Mouse (Mus musculus) right cerebral cortex, postnatal 10 days (tissue): ENCODE results near the gene Ttc7b.
A peak's percentile ranks its signal among the peaks of the same experiment; 100 is the strongest.

ENCODE experiments used
- DNase-seq, 2 experiments: peaks; one replicate each; pipeline ENCODE4 v3.0.0; 2021; ENCODE audit warnings: low spot score in 2 of 2

Gene Ttc7b

GRCm38 (mm10) chr12:100489799-100490198 is 30.8 kb downstream of the Ttc7b start:
- DNase-seq = no peak

DNA sequence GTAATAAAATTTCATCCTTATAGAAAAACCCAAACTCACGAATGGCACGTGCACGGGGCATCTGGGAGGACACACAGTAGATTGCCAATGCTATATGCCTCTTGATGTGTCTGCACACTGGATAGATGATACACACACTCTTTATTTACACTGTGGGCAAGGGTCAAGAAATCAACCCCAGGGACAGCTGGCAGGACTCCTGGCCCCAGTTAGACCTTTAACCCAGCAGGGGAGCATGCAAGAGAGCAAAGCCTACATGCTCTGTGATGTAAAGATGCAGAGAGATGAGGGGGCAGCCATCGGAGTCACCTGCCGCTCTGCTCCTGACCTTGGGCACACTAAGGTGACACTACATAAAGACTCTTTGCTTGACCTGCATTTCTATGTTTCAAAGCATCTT is 32.3 kb downstream of the Ttc7b start:
- DNase-seq = no peak

DNA sequence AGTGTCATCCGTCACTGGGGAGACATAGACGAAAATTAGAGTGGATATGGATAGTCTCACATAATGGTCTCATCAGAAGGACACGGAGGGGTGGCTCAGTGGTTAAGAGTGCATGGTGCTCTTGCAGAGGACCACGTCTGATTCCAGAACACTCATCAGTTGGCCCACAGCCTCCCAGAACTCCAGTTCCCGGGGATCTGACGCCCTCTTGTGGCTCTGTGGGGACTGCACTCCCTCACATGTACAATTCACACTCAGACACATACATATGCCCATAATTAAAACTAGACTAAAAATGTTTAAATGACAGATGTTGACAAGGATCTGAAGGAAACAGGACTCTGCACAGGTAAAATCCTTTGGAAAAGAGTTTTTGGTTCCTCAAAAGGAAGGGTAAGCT is 34.4 kb downstream of the Ttc7b start:
- no peak for DNase-seq

- DNase-seq = no peak
These were observed 37.6 kb downstream of the Ttc7b start for GRCm38 (mm10) chr12:100483054-100483453.

DNA sequence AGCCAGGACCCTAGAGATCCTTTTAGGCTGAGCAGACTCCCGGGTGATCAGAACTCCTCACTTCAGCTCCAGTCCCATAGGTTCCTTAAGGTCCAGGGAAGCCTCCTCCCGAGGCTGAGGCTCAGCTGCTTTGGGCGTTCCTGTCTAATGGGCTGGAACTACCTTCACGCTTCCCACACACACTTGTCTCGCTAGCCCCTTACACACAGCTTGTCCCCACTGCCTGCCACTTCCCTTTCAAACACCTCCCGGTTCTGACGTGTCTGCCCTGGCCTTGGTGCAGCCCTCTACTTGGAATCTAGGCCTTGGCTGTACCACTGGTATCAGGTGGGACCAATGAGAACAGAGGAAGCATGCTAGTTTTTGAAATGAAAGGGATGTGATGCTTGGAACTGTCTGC is 38.4 kb downstream of the Ttc7b start:
- DNase-seq = no peak

GRCm38 (mm10) chr12:100481443-100482026 is 39.1 kb downstream of the Ttc7b start:
- no peak for DNase-seq

GRCm38 (mm10) chr12:100480642-100481442 is 39.8 kb downstream of the Ttc7b start:
- no peak for DNase-seq

DNA sequence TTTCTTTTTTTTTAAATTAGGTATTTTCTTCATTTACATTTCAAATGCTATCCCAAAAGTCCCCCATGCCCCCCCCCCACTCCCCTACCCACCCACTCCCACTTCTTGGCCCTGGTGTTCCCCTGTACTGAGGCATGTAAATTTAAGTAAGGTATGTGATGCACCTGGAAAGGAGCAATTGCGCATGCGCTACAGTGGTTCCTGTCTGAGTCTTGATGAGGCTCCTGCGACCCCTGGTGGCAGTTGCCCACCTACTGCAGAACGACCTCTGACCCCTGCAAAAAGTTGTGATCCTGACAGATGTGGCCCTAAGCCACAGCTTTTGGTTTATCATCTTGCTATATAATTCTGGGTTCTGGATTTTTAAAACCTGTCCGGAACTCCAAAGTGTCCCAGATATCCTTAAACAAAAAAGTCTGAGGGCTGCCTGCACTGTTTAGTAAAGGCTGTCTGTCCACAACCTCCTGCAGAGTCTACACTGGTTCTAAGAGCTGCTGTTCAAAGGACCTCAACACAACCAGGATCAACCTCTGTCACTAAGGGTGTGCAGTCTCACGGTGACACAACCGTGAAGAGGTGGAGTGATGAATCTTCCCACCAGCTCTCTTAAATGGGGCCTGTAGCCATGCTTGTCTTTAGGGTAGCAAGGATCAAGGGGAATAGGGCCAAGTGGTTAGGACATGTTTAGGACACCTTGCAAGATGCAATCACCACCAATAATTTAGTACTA is 40.6 kb downstream of the Ttc7b start:
- DNase-seq = peak; percentile 67 to 70

- DNase-seq = no peak
These were observed 41.3 kb downstream of the Ttc7b start for GRCm38 (mm10) chr12:100479270-100479869.

DNA sequence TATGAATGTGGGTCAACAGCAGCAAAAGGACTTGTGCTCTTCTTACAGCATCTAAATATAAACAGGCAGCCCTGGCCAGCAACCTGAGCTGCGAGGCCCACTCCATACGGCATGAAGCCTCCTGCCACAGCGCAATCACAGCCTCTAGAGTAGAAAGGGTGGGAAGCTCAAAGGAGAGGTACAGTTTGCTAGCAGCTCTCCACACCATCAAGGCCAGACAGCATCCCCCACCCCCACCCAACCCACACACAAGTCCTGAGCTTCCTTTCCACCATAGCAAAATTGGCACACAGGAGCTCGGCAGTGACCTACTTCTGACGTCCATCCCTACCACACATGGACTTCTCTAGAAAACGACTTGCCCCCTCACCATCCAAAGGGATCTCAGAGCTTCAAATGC is 42.0 kb downstream of the Ttc7b start:
- no peak for DNase-seq

DNA sequence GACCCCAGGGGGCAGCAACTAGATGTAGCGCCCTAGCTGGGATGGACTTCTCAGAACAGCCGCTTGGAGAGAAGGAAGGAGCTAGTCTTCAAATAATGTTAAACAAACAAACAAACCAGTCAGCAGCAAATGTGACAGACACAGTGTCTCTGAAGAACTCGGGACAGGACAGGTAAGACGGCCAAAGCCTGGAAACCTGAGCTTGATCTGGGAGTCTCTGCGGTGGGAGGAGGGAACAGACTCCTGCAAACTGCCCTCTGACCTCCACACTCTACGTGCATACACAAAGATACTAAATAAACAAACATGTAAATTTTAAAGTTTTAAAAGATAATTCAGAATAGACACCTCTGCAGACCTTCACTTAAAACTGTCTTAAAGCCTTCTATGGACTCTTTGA is 42.5 kb downstream of the Ttc7b start:
- peak in 1 of 2 experiments; percentile 17 for DNase-seq

- DNase-seq = peak in 1 of 2 experiments; percentile 21
These were observed 43.2 kb downstream of the Ttc7b start for GRCm38 (mm10) chr12:100477474-100477873.

DNA sequence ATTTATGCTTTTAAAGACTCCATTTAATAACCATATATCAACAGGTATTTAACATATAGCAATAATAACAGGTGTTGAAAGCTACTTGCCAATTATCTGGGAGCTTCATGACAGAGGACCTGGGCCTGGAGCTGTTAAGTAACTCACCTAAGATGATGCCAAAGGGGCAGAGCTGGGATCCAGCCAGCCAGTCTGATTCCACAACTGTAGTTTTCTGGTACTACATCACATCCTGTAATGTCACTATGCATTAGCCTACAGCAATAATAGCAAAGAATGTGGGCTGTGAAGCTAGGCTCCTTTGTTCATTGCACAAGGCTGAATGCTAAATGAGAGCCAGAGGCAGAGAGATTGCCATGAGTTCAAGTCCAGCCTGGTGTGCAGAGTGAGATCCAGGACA is 44.3 kb downstream of the Ttc7b start:
- no peak for DNase-seq

DNA sequence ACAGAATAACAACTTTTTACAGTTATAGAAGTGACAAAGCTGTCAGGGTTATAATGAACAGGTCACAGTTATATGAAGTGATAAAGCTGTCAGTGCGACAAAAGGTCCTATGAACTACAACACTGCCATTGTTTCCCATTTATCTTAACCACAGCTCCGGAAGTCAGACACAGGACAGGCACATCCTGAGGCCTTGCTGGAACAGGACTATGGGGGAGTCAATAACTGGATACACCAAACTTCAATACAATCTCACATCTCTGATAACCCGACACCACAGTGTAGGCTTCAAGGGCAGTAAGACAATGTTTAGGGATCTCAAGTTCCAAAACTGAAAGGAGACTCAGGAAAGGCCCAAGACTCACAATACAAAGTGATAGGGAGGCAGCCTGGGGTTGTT is 45.1 kb downstream of the Ttc7b start:
- DNase-seq = no peak

DNA sequence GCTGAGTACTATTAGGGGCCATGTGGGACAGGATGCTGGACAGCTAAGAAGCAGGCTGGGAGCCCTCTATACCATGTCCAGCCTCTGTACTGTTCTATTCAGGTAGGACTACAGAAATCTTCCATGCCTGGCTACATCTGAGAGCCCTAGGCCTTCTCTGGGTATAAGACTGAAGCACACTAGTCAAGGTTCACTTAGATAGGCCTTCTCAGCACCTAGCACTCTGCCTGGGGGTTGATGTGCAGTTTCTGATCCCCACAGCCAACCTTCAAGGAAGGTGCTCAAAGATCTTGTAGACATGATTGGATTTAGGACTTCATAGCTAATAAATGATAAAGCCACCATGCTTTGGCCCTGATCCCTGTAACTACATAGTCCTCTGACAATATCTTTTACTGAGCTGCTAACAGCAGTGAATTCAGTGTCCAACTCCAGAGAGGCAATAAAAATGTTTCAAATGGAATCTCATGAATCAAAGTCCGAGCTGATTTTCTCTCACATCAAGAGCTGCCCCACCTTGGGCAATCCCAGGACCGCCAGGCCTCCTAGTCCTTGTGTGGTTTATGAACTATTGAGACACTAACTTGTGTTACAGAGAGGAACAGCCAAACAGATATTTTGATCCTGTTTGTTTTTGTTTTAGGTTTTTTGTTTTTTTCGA is 45.8 kb downstream of the Ttc7b start:
- DNase-seq = peak in 1 of 2 experiments; percentile 2

DNA sequence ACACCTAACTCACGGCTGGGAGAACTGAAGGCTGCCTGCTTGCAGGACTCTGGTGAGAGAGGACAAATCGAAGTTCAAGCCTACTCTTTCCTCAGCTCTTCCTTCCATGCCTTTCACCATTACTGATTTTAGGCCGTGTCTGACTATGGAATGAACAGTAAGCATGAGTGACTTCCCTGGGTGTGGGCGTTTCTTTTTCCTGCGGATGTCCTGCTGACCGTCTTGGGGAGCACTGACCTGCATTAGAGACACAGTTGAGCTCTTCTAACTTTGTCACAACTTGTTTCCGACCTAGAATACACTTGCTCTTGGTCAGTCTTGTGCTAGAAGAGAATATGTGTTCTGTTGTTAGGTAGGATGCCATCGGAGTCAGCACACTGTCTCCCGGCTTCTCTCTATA is 50.3 kb downstream of the Ttc7b start:
- no peak for DNase-seq

DNA sequence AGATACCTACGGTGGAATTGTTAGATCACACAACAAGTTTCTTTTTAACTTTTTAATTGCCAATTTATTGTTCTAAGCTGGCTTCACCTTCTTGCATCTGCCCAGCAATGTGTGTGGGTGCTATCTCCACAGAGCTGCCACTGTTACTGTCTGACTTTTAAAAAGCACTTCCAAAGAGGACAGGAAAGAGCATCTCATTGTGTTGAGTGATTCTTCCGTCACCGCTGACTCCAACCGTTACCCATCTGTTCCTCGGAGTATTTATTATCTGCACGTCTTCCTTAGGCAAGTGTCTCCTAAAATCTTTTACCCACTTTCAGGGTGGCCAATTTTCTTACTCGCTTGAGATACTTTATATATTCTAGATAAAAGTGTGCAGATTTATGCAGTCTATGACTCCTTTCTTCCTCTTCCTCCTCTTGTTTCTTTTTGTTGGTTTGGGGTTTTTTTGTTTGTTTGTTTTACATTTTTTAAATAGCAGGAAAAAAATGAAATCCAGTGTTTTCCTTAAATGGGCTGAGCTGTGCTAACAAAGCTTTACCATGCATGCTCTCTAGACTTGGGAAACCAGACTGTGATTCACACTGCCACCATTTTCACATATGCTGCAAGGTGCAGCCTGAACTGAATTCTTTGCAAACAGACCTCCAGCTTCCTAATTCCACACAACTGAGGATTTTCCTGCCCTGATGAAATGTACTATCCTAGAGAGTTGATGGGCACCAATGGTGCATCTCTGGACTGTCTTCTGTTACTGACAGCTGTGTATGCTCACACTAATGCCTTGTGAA is 50.9 kb downstream of the Ttc7b start:
- DNase-seq = no peak

DNA sequence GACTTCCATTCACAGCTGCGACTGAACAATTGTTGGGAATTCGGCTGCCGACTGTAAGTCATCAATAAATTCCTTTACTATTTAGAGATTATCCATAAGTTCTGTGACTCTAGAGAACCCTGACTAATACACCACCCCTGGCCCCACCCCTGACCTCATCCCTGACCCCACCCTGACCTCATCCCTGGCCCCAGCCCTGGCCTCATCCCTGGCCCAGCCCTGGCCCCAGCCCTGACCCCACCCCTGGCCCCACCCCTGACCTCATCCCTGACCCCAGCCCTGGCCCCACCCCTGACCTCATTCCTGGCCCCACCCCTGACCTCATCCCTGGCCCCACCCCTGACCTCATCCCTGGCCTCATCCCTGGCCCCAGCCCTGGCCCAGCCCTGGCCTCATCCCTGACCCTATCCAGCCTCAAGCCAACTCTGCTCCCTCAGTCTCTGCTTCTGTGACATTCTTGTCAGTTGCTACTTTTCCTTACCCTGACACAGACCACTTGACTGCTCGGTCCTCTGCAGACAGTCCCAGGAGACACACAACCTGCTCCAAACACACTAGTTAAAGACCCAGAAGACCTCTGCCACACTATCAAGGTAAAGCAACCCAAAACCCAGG is 55.4 kb downstream of the Ttc7b start:
- no peak for DNase-seq

DNA sequence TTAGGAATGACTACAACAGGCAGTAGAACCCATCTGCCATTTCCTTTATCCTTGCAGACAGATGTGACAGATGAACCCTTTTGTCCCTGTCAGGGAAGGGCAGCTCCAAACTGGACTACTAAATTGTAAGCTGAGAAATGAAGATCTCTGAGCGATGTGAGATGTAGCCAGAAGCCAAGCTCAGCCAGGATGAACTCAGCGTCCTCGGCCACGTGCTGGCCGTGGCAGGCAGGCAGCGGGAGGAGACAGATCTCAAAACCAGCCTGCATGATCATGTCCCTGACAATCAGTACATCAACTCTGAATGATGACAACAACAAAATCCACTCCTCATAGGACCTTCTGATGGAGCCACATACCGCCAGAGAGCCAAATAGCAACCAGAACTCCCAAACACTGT is 62.9 kb downstream of the Ttc7b start:
- DNase-seq = no peak

DNA sequence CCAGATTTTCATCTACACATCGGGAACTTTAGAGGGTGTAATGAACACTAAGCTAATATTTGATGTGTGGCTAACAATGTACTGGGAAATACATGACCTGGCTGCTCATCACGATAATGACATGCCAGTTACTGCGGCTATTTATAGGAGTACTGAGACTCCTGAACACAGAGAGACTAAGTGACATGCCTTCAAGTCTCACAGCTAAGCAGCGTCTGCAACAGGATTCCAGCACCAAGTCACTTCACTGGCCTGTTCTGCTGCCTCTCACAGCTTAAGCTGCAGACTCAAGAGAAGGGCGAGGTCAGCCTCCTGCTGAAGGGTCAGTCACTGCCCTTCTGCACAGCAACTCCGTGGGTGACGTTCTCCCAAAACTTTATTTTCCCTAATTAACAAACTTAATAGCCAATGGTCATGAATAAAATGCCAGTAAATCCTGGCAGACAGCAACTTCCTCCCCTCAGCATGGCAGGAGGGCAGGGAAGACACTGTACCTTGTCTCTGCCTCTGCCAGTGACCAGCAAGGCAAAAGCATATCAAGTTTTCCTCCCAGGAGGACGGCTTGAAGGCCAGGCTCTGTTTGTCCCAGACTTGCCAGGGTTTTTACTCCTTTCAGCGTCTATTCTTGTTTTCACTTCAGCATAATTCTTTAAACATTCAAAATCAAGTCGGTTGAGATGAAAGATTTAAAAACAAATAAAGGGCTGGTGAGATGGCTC is 64.2 kb downstream of the Ttc7b start:
- no peak for DNase-seq
